Mouse (Mus musculus) embryonic facial prominence, embryonic 13.5 days (tissue): ENCODE measurements around the gene Zcwpw1. TPM values are rescaled to one million over a fixed set of nuclear protein-coding genes. Genes with fewer than 3 reads are reported as not detected.
"Not testable (repeated sequence)": the region's sequence is repeated elsewhere in the genome, so short reads cannot be mapped to it uniquely, and the experiment has no call there.

ENCODE experiments used
- ATAC-seq: fragments of 200-750 bp; cut with Nextera tagmentation; 2 replicates; pipeline ENCODE4 v1.8.0; 2017; ENCODE audit warnings: low read depth; ENCODE audit not compliant: insufficient number of reproducible peaks, insufficient read depth, low FRiP score, low TSS enrichment
- H3K27ac ChIP-seq: fragments of 300-500 bp; sonication (generic); 2 replicates; pipeline ENCODE4 v1.5.1; 2015; ENCODE audit warnings: moderate library complexity, mild to moderate bottlenecking, inconsistent platforms
- H3K27me3 ChIP-seq: fragments of 300-500 bp; sonication (generic); 2 replicates; pipeline ENCODE4 v1.6.1; 2015; ENCODE audit warnings: mild to moderate bottlenecking, inconsistent platforms
- H3K36me3 ChIP-seq: fragments of 300-500 bp; sonication (generic); 2 replicates; pipeline ENCODE4 v1.6.1; 2015; ENCODE audit warnings: mild to moderate bottlenecking, inconsistent platforms
- H3K4me1 ChIP-seq: fragments of 300-500 bp; sonication (generic); 2 replicates; pipeline ENCODE4 v1.6.1; 2015; ENCODE audit warnings: inconsistent platforms
- H3K4me2 ChIP-seq: fragments of 300-500 bp; sonication (generic); 2 replicates; pipeline ENCODE4 v1.6.1; 2015; ENCODE audit warnings: moderate library complexity, mild to moderate bottlenecking, inconsistent platforms
- H3K4me3 ChIP-seq: fragments of 300-500 bp; sonication (generic); 2 replicates; pipeline ENCODE4 v1.5.1; 2015; ENCODE audit warnings: mild to moderate bottlenecking, inconsistent platforms
- H3K9ac ChIP-seq: fragments of 300-500 bp; sonication (generic); 2 replicates; pipeline ENCODE4 v1.6.1; 2015; ENCODE audit warnings: mild to moderate bottlenecking, inconsistent platforms
- H3K9me3 ChIP-seq: fragments of 300-500 bp; sonication (generic); 2 replicates; pipeline ENCODE4 v1.6.1; 2016; ENCODE audit warnings: inconsistent platforms
- WGBS: fragments of 180-500 bp; shearing (Covaris S2); methylation state at CpG from one replicate; pipeline ENCODE4 v1.1.7; 2015; ENCODE audit warnings: mixed read lengths; 5-methylcytosine and 5-hydroxymethylcytosine counted together
- polyA plus RNA-seq: library from polyadenylated mRNA; unstranded; fragments of >200 nt; fragmentation: Nextera tagmentation; extraction: Ambion mirVana; gene quantifications from 2 replicates; pipeline ENCODE4 v1.2.1, GENCODE M21; 2015

Zcwpw1 gene
- polyA plus RNA-seq, 1 experiment from 2014 or later, result 36.1 TPM

DNA sequence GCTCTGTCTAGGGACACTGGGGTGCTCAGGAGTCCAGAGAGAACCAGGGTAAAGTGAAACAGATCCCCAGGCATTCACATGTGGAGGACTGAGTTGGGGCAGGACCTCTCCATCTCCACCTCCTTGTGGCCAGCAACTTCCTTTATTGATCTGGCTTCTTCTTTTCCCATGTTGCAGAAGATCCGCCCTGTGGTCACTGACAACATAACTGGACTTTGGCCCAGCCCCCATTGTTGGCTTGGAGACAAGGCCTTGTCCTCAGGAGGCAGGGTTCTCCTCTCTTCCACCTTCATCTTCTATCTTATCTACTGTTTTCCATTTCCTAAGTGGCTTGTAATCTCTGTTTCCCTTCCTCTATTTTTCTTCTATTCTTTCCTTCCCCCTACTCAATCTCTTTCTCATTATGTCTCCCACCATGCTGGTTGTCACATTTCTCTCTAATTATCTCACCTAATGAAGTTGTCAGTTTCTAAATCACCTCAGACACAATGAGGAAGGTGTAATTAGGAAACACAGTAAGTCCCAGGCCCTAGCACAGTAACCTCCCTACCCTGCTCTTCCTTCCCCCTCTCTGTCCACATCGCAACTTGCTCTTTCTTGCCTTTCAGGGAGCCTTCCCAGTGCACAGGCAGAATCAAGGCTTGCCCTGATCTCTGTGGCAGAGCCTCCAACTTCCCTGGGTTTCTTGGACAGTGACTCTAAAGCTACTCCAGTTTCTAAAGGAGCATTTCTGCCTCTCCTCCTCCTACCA lies 70.5 kb downstream of the Zcwpw1 start, which contains the start of gene Pilrb1:
Gene Pilrb1, minus strand, starts transcription at position 147 of the 751 bp plus-strand sequence.
- H3K9me3 ChIP-seq, H3K9ac ChIP-seq, H3K27me3 ChIP-seq, H3K4me1 ChIP-seq, H3K27ac ChIP-seq, ATAC-seq, H3K4me3 ChIP-seq, H3K36me3 ChIP-seq, H3K4me2 ChIP-seq: not testable (repeated sequence)
- 77% methylated on average over 2 of the region's 2 CpGs for WGBS

DNA sequence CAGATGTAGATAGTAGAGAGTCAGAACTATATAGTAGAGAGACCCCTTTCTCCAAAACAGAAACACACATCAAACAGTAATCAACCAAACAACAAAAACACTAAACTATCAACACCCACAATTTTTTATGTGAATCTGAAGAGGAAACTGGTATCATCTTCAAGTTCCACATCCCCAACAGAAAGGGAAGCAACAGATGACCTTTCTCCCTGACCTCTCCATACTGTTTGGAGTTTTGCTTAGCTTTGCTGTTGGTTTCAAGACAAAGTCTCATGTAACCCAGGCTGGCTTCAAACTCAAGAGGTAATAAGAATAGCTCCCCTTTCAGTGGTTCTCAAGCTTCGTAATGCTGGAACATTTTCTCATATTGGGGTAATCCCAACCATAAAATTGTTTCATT lies 76.4 kb downstream of the Zcwpw1 start:
- H3K36me3 ChIP-seq, ATAC-seq, H3K9ac ChIP-seq, H3K27me3 ChIP-seq, H3K4me1 ChIP-seq, H3K4me3 ChIP-seq, H3K4me2 ChIP-seq, H3K9me3 ChIP-seq, H3K27ac ChIP-seq: not testable (repeated sequence)
- 80% methylated on average over 1 of the region's 1 CpGs for WGBS

- H3K36me3 ChIP-seq, H3K27ac ChIP-seq, H3K9ac ChIP-seq, H3K27me3 ChIP-seq, H3K4me2 ChIP-seq, H3K4me3 ChIP-seq, H3K9me3 ChIP-seq, H3K4me1 ChIP-seq, ATAC-seq: not testable (repeated sequence)
- 68% methylated on average over 2 of the region's 2 CpGs for WGBS
Observed at GRCm38 (mm10) chr5:137868600-137868999, 81.0 kb downstream of the Zcwpw1 start.

DNA sequence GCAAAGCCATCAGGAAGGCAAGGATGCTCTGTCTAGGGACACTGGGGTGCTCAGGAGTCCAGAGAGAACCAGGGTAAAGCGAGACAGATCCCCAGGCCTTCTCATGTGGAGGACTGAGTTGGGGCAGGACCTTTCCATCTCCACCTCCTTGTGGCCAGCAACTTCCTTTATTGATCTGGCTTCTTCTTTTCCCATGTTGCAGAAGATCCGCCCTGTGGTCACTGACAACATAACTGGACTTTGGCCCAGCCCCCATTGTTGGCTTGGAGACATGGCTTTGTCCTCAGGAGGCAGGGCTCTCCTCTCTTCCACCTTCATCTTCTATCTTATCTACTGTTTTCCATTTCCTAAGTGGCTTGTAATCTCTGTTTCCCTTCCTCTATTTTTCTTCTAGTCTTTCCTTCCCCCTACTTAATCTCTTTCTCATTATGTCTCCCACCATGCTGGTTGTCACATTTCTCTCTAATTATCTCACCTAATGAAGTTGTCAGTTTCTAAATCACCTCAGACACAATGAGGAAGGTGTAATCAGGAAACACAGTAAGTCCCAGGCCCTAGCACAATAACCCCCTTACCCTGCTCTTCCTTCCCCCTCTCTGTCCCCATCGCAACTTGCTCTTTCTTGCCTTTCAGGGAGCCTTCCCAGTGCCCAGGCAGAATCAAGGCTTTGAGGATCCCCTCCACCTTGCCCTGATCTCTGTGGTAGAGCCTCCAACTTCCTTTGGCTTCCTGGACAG lies 84.2 kb downstream of the Zcwpw1 start, which contains the start of gene Pilrb2:
Gene Pilrb2, minus strand, starts transcription at position 172 of the 737 bp plus-strand sequence.
- 72% methylated on average over 3 of the region's 3 CpGs for WGBS
- ATAC-seq, H3K27ac ChIP-seq, H3K9me3 ChIP-seq, H3K4me2 ChIP-seq, H3K27me3 ChIP-seq, H3K4me1 ChIP-seq, H3K4me3 ChIP-seq, H3K36me3 ChIP-seq, H3K9ac ChIP-seq: not testable (repeated sequence)

Other genes with a start within 250 kb of the Zcwpw1 start
- gene Actl6b, start 234.3 kb upstream of the Zcwpw1 start, polyA plus RNA-seq, result 2.8 and 4.5 TPM in 2 replicates
- gene Tfr2, start 218.0 kb upstream of the Zcwpw1 start, polyA plus RNA-seq, result 0.35 and 1.7 TPM in 2 replicates
- 33.3 and 33.8 TPM in 2 replicates for gene Mospd3, start 186.7 kb upstream of the Zcwpw1 start, polyA plus RNA-seq
- 122 and 135 TPM in 2 replicates for gene Pcolce, start 174.0 kb upstream of the Zcwpw1 start, polyA plus RNA-seq
- 0.13 TPM in 1 of 2 replicates, not detected in the other for gene Fbxo24, start 158.8 kb upstream of the Zcwpw1 start, polyA plus RNA-seq
- 31.5 and 33.9 TPM in 2 replicates for gene Lrch4, start 158.7 kb upstream of the Zcwpw1 start, polyA plus RNA-seq
- gene Gm20605, start 158.6 kb upstream of the Zcwpw1 start, polyA plus RNA-seq, result 7.9 and 8.2 TPM in 2 replicates
- gene Sap25, start 146.5 kb upstream of the Zcwpw1 start, polyA plus RNA-seq, result 7.0 and 8.6 TPM in 2 replicates
- 0.26 and 0.32 TPM in 2 replicates for gene Irs3, start 142.1 kb upstream of the Zcwpw1 start, polyA plus RNA-seq
- gene Agfg2, start 103.1 kb upstream of the Zcwpw1 start, polyA plus RNA-seq, result 15.8 and 19.2 TPM in 2 replicates
- gene Nyap1, start 46.2 kb upstream of the Zcwpw1 start, polyA plus RNA-seq, result 3.5 and 4.4 TPM in 2 replicates
- gene Tsc22d4, start 42.1 kb upstream of the Zcwpw1 start, polyA plus RNA-seq, result 129 and 134 TPM in 2 replicates
- gene Ppp1r35, start 8.9 kb upstream of the Zcwpw1 start, polyA plus RNA-seq, result 28.4 and 30.6 TPM in 2 replicates
- 14.2 and 14.7 TPM in 2 replicates for gene Mepce, start 143 bp upstream of the Zcwpw1 start, polyA plus RNA-seq
- gene Pilra, start 48.5 kb downstream of the Zcwpw1 start, polyA plus RNA-seq, result 0.31 and 0.70 TPM in 2 replicates
- gene Pilrb1, start 70.3 kb downstream of the Zcwpw1 start, polyA plus RNA-seq, result not detected in 2 replicates
- gene Pilrb2, start 84.0 kb downstream of the Zcwpw1 start, polyA plus RNA-seq, result not detected in 2 replicates
- 0.34 TPM in 1 of 2 replicates, not detected in the other for gene Cyp3a13, start 133.8 kb downstream of the Zcwpw1 start, polyA plus RNA-seq
- gene Gjc3, start 175.3 kb downstream of the Zcwpw1 start, polyA plus RNA-seq, result 0.46 and 0.52 TPM in 2 replicates
- 0.17 and 0.40 TPM in 2 replicates for gene Azgp1, start 193.7 kb downstream of the Zcwpw1 start, polyA plus RNA-seq
- gene Smok3a, start 233.5 kb downstream of the Zcwpw1 start, polyA plus RNA-seq, result not detected in 2 replicates
- not detected in 2 replicates for gene Smok3b, start 233.6 kb downstream of the Zcwpw1 start, polyA plus RNA-seq